Mouse (Mus musculus): ENCODE measurements around the gene Hhatl. TPM values are rescaled to one million over a fixed set of nuclear protein-coding genes. Genes with fewer than 3 reads are reported as not detected.

The Hhatl gene
- polyA plus RNA-seq, 1 experiment from 2014 or later = not detected

GRCm38 (mm10) chr9:121828314-121828713, 36.0 kb upstream of the Hhatl start:
- DNase-seq (ENCODE audit: low spot score) (no peak), ATAC-seq (ENCODE audit: low FRiP score) (no peak)
- Histone ChIP-seq H3K27me3 (ENCODE audit: control insufficient read depth, insufficient read depth, low read length) (no peaks in the 10 kb centered on the region), H3K4me1 (replicated peaks; ENCODE audit: control insufficient read depth, insufficient read depth, low read length) (no peaks in the 10 kb centered on the region), H3K9ac (ENCODE audit: low read depth, low read length) (no peak overlapping the region), H3K27ac (ENCODE audit: low read depth, low read length) (no peak overlapping the region), H3K4me3 (ENCODE audit: low read depth, low read length) (no peak overlapping the region), H3K4me2 (replicated peaks; ENCODE audit: low read depth, low read length) (no peak overlapping the region), H3K9me3 (ENCODE audit: control insufficient read depth, low read length) (no peaks in the 10 kb centered on the region), H3K36me3 (ENCODE audit: control insufficient read depth, insufficient read depth, low read length) (no peaks in the 10 kb centered on the region)
- WGBS = 78% methylated on average over 6 of the region's 6 CpGs

- ATAC-seq (ENCODE audit: low FRiP score) (no peak), DNase-seq (ENCODE audit: low spot score) (no peak)
- Histone ChIP-seq H3K9ac (ENCODE audit: low read depth, low read length) (no peak overlapping the region), H3K4me3 (ENCODE audit: low read depth, low read length) (no peak overlapping the region), H3K27me3 (ENCODE audit: control insufficient read depth, insufficient read depth, low read length) (no peaks in the 10 kb centered on the region), H3K9me3 (ENCODE audit: control insufficient read depth, low read length) (no peaks in the 10 kb centered on the region), H3K4me1 (replicated peaks; ENCODE audit: control insufficient read depth, insufficient read depth, low read length) (no peaks in the 10 kb centered on the region), H3K27ac (ENCODE audit: low read depth, low read length) (no peak overlapping the region), H3K36me3 (ENCODE audit: control insufficient read depth, insufficient read depth, low read length) (no peaks in the 10 kb centered on the region), H3K4me2 (replicated peaks; ENCODE audit: low read depth, low read length) (no peak overlapping the region)
- WGBS = 86% methylated on average over 3 of the region's 3 CpGs
Measured at GRCm38 (mm10) chr9:121826356-121826755, 34.0 kb upstream of the Hhatl start.

- Histone ChIP-seq H3K27ac (ENCODE audit: low read depth, low read length) (no peak overlapping the region), H3K4me1 (replicated peaks; ENCODE audit: control insufficient read depth, insufficient read depth, low read length) (no peaks in the 10 kb centered on the region), H3K9ac (ENCODE audit: low read depth, low read length) (no peak overlapping the region), H3K4me3 (ENCODE audit: low read depth, low read length) (no peak overlapping the region), H3K36me3 (ENCODE audit: control insufficient read depth, insufficient read depth, low read length) (no peaks in the 10 kb centered on the region), H3K4me2 (replicated peaks; ENCODE audit: low read depth, low read length) (no peak overlapping the region), H3K27me3 (ENCODE audit: control insufficient read depth, insufficient read depth, low read length) (no peaks in the 10 kb centered on the region), H3K9me3 (ENCODE audit: control insufficient read depth, low read length) (no peaks in the 10 kb centered on the region)
- 88% methylated on average over 7 of the region's 7 CpGs for WGBS
- no peak for ATAC-seq (ENCODE audit: low FRiP score)
- DNase-seq (ENCODE audit: low spot score) = no peak
Measured at GRCm38 (mm10) chr9:121823991-121824390, 31.7 kb upstream of the Hhatl start.

- H3K9me3 ChIP-seq (ENCODE audit: control insufficient read depth, low read length) = no peaks in the 10 kb centered on the region
- 100% methylated on average over 1 of the region's 1 CpGs for WGBS
- ATAC-seq (ENCODE audit: low FRiP score) (no peak), DNase-seq (ENCODE audit: low spot score) (no peak)
- no peak overlapping the region for H3K4me2 ChIP-seq (replicated peaks; ENCODE audit: low read depth, low read length)
- no peaks in the 10 kb centered on the region for H3K36me3 ChIP-seq (ENCODE audit: control insufficient read depth, insufficient read depth, low read length)
- no peak overlapping the region for H3K27ac ChIP-seq (ENCODE audit: low read depth, low read length)
- no peak overlapping the region for H3K4me3 ChIP-seq (ENCODE audit: low read depth, low read length)
- H3K4me1 ChIP-seq (replicated peaks; ENCODE audit: control insufficient read depth, insufficient read depth, low read length) = no peaks in the 10 kb centered on the region
- H3K27me3 ChIP-seq (ENCODE audit: control insufficient read depth, insufficient read depth, low read length) = no peaks in the 10 kb centered on the region
- no peak overlapping the region for H3K9ac ChIP-seq (ENCODE audit: low read depth, low read length)
Measured at GRCm38 (mm10) chr9:121823051-121823450, 30.7 kb upstream of the Hhatl start.

DNA sequence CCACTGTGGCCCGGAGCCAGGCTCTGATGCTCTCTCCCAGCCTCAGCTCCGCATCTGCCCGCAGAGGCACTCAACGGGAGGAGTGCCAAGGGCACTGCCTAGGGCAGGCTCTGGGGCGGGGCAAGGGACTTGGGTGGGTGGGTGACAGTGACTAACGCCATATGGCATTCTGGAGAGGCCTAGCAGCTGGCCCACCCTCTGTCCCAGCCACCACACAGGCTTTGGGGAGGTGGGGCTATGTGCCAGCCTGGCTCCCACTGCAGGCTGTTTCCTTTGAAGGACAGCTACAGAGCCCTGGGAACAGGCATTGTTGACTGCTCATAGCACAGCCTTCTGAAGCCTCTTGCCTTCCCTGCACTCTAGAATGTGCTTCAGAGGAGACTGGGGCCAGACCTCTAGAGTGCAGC, 30.3 kb upstream of the Hhatl start:
- ATAC-seq (ENCODE audit: low FRiP score) = peak; percentile 30; the same call in 1 of the 2 replicates
- H3K27me3 ChIP-seq (ENCODE audit: control insufficient read depth, insufficient read depth, low read length) = no peaks in the 10 kb centered on the region
- no peak for DNase-seq (ENCODE audit: low spot score)

DNA sequence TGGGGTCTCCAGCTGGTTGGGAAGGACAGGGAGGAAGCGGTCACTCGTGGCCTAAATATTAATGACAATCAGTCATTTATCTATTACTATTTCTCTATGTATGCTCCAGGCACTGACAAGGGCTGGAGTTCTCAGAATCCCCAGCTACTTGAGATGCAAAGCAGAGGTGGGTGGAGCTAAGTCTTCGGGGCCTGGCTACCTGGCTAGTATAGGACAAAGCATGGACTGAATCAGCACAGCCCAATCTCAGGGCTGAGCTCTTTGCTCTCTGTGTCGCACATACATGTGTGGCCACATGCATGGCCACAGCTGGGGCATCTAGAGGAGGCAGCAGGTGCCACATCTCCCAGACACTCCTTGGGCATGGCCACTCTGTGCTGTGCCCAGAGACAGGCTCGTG, 28.5 kb upstream of the Hhatl start:
- H3K27ac ChIP-seq (ENCODE audit: low read depth, low read length) = no peak overlapping the region
- no peak overlapping the region for H3K4me2 ChIP-seq (replicated peaks; ENCODE audit: low read depth, low read length)
- H3K9ac ChIP-seq (ENCODE audit: low read depth, low read length) = no peak overlapping the region
- no peaks in the 10 kb centered on the region for H3K4me1 ChIP-seq (replicated peaks; ENCODE audit: control insufficient read depth, insufficient read depth, low read length)
- DNase-seq (ENCODE audit: low spot score) (no peak), ATAC-seq (ENCODE audit: low FRiP score) (no peak)
- H3K9me3 ChIP-seq (ENCODE audit: control insufficient read depth, low read length) = no peaks in the 10 kb centered on the region
- WGBS = 69% methylated on average over 5 of the region's 5 CpGs
- no peak overlapping the region for H3K4me3 ChIP-seq (ENCODE audit: low read depth, low read length)
- H3K36me3 ChIP-seq (ENCODE audit: control insufficient read depth, insufficient read depth, low read length) = no peaks in the 10 kb centered on the region
- H3K27me3 ChIP-seq (ENCODE audit: control insufficient read depth, insufficient read depth, low read length) = no peaks in the 10 kb centered on the region

More for the DNA sequence above, 30.3 kb upstream of the Hhatl start:
- H3K36me3 ChIP-seq (ENCODE audit: control insufficient read depth, insufficient read depth, low read length) = no peaks in the 10 kb centered on the region
- H3K27ac ChIP-seq (ENCODE audit: low read depth, low read length) = no peak overlapping the region
- H3K9ac ChIP-seq (ENCODE audit: low read depth, low read length) = no peak overlapping the region
- WGBS = 70% methylated on average over 6 of the region's 6 CpGs
- no peak overlapping the region for H3K4me3 ChIP-seq (ENCODE audit: low read depth, low read length)
- no peak overlapping the region for H3K4me2 ChIP-seq (replicated peaks; ENCODE audit: low read depth, low read length)
- no peaks in the 10 kb centered on the region for H3K9me3 ChIP-seq (ENCODE audit: control insufficient read depth, low read length)
- H3K4me1 ChIP-seq (replicated peaks; ENCODE audit: control insufficient read depth, insufficient read depth, low read length) = no peaks in the 10 kb centered on the region

DNA sequence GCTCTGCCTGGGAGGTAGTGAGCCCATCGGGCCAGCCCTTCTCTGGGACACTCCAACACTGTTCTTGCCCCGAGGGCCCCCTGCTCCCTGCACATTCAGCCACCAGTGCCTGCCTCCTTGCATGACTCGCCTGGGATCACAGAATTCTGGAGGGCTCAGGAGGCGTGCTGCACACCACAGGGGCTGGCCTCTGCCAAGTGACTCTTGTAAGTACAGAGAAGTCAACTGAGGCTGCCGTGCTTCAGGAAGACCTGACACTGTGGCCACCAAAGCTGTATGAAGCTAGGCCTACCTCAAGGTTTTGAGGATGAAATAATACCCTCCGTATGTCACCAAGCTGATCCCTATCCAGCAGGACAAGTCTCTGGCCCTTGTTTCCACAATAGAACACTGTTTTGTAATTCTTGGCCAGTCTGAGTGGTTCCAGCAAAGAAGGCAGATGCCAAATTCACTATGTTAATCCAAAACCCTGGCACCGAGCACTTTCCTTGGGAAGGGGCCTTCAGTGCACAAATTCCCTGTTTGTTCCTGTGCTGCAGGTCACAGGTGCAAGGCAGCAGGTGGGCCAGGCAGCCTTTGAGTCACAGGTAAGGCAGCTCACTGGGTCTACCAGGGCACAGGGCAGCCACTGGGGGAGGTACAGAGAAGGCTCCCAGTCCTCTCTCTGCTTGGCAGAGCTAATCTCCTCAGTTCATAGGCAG, 27.6 kb upstream of the Hhatl start:
- Histone ChIP-seq H3K9ac (ENCODE audit: low read depth, low read length) (no peak overlapping the region), H3K36me3 (ENCODE audit: control insufficient read depth, insufficient read depth, low read length) (no peaks in the 10 kb centered on the region), H3K27ac (ENCODE audit: low read depth, low read length) (no peak overlapping the region), H3K9me3 (ENCODE audit: control insufficient read depth, low read length) (no peaks in the 10 kb centered on the region), H3K4me2 (replicated peaks; ENCODE audit: low read depth, low read length) (no peak overlapping the region), H3K4me3 (ENCODE audit: low read depth, low read length) (no peak overlapping the region), H3K27me3 (ENCODE audit: control insufficient read depth, insufficient read depth, low read length) (no peaks in the 10 kb centered on the region), H3K4me1 (replicated peaks; ENCODE audit: control insufficient read depth, insufficient read depth, low read length) (no peaks in the 10 kb centered on the region)
- WGBS = 52% methylated on average over 7 of the region's 7 CpGs
- DNase-seq (ENCODE audit: low spot score) (no peak), ATAC-seq (ENCODE audit: low FRiP score) (no peak)

DNA sequence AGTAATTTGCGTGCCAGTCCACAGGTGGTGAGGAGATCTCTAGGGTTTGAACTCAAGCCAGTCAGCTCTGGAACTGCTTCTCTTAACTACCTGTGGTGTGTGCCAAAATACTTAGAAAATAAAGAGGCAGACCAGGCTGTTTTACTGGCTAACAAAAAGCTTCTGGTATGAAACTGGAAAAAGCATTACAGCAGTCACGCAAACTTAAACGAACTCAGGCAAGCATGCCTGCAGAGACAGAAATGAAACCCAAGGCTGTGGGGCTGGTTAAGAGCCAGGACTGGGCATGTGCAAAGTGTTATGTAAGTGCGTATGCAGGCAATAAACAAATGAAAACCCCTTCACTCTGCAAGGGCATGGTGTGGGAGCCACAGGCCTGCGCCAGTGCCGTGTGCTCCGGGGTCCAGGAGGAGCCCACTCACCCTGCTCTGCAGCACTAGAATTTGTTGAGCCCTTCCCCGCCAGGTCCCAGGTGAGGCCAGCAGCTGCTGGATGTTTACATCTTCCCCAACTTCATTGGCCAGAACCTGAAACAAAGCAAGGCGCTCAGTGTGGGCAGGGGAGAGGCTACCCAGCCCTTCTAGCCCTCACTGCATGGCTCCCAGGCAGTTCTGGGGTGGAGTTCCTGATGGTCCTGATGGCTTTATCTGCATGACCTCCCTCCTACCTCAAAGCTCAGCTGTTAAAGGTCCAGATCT, 26.9 kb upstream of the Hhatl start:
- ATAC-seq (ENCODE audit: low FRiP score) = no peak
- Histone ChIP-seq H3K9ac (ENCODE audit: low read depth, low read length) (no peak overlapping the region), H3K27me3 (ENCODE audit: control insufficient read depth, insufficient read depth, low read length) (no peaks in the 10 kb centered on the region), H3K4me2 (replicated peaks; ENCODE audit: low read depth, low read length) (no peak overlapping the region), H3K27ac (ENCODE audit: low read depth, low read length) (no peak overlapping the region), H3K9me3 (ENCODE audit: control insufficient read depth, low read length) (no peaks in the 10 kb centered on the region), H3K36me3 (ENCODE audit: control insufficient read depth, insufficient read depth, low read length) (no peaks in the 10 kb centered on the region), H3K4me3 (ENCODE audit: low read depth, low read length) (no peak overlapping the region), H3K4me1 (replicated peaks; ENCODE audit: control insufficient read depth, insufficient read depth, low read length) (no peaks in the 10 kb centered on the region)
- WGBS = 82% methylated on average over 9 of the region's 9 CpGs
- no peak for DNase-seq (ENCODE audit: low spot score)

DNA sequence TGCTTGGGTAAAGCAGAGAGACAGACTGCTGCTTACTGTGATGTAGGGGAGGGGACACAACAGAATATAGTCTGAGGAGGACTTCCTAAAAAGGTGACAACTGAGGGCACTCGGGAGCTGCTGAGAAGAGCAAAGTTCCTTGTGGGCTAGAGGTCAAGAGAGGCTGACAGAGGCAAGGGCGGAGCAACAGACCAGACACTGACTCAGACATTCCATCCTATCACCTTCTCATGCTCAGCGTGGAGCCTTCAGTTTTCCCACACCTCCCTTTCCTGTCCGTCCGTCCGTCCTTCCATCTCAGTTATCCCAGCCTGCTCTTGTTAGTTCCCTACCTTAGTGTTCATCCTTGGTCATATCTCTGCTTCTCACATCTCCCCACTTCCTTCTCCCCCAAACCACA, 22.9 kb upstream of the Hhatl start:
- no peak overlapping the region for H3K4me2 ChIP-seq (replicated peaks; ENCODE audit: low read depth, low read length)
- DNase-seq (ENCODE audit: low spot score) = no peak
- H3K9ac ChIP-seq (ENCODE audit: low read depth, low read length) = no peak overlapping the region
- no peak for ATAC-seq (ENCODE audit: low FRiP score)
- WGBS = 73% methylated on average over 6 of the region's 6 CpGs
- no peaks in the 10 kb centered on the region for H3K27me3 ChIP-seq (ENCODE audit: control insufficient read depth, insufficient read depth, low read length)
- peaks cover 3% of the 10 kb centered on the region for H3K4me1 ChIP-seq (replicated peaks; ENCODE audit: control insufficient read depth, insufficient read depth, low read length)
- H3K27ac ChIP-seq (ENCODE audit: low read depth, low read length) = no peak overlapping the region
- H3K36me3 ChIP-seq (ENCODE audit: control insufficient read depth, insufficient read depth, low read length) = no peaks in the 10 kb centered on the region
- H3K4me3 ChIP-seq (ENCODE audit: low read depth, low read length) = no peak overlapping the region
- H3K9me3 ChIP-seq (ENCODE audit: control insufficient read depth, low read length) = no peaks in the 10 kb centered on the region

All from hindbrain, embryonic 11.5 days (tissue).